Mouse (Mus musculus) macrophage (primary cell): ENCODE data around the gene Tial1. TPM values are rescaled to one million over a fixed set of nuclear protein-coding genes. Genes with fewer than 3 reads are reported as not detected.
A peak's percentile ranks its signal among the peaks of the same experiment; 100 is the strongest.

Experiments
- H3K27ac ChIP-seq: fragments of 350-480 bp; formaldehyde crosslinking; 2 replicates; pipeline ENCODE4 v1.9.0; 2021
- H3K36me3 ChIP-seq: fragments of 350-480 bp; formaldehyde crosslinking; 2 replicates; pipeline ENCODE4 v1.9.0; 2021; ENCODE audit errors: inconsistent target
- H3K4me3 ChIP-seq: fragments of 350-480 bp; formaldehyde crosslinking; 2 replicates; pipeline ENCODE4 v1.9.0; 2021; ENCODE audit errors: inconsistent target
- H3K79me2 ChIP-seq: fragments of 350-480 bp; formaldehyde crosslinking; 2 replicates; pipeline ENCODE4 v1.9.0; 2021; ENCODE audit errors: inconsistent target
- WGBS: methylation state at CpG from one replicate; pipeline ENCODE4 v1.1.7; 2026; ENCODE audit warnings: inconsistent platforms; ENCODE audit not compliant: missing documents; 5-methylcytosine and 5-hydroxymethylcytosine counted together
- polyA plus RNA-seq: library from polyadenylated mRNA; stranded (reverse); fragments of 250-400 nt; gene quantifications from 3 replicates; pipeline ENCODE4 v1.2.4, GENCODE M21; 2018; ENCODE audit warnings: inconsistent platforms
- total RNA-seq, 78 experiments: library from RNA; depleted of rRNA; stranded (reverse); fragments of 250-400 nt; gene quantifications; 1 replicate in 9 of 78; 2 replicates in 24 of 78; 3 replicates in 43 of 78; 4 replicates in 2 of 78; pipeline ENCODE4 v1.2.4; 2018; ENCODE audit warnings: inconsistent platforms in 56 of 78

Tial1 gene
- total RNA-seq (2018; cell fraction: chromatin; rRNA removed), result 100 to 1,000 TPM; 134 to 314 (median 197) TPM
- 10 to 100 TPM; 33.4 to 56.3 (median 43.4) TPM for total RNA-seq (2018; cell fraction: cytosol; rRNA removed)
- 100 to 1,000 TPM in 15 of 26 experiments, 10 to 100 TPM in 11; 55.8 to 208 (median 138) TPM for total RNA-seq (2018; cell fraction: nucleus; rRNA removed)
- 52.9 to 67.1 TPM (median 56.1 TPM) in 3 replicates for polyA plus RNA-seq

- under 1% methylated on average over 69 of the region's 69 CpGs for WGBS
These were observed at the start of gene Tial1 for GRCm38 (mm10) chr7:128461285-128462215. TSS of gene Tial1 (minus strand) at chr7:128461717.

GRCm38 (mm10) chr7:128504091-128504490, 42.6 kb upstream of the Tial1 start:
- 92% methylated on average over 6 of the region's 6 CpGs for WGBS
- Histone ChIP-seq H3K4me3 (no peak overlapping the region), H3K27ac (no peak overlapping the region), H3K36me3 (no peaks in the 10 kb centered on the region), H3K79me2 (no peaks in the 10 kb centered on the region)

More at GRCm38 (mm10) chr7:128461285-128462215, at the start of gene Tial1:
- Histone ChIP-seq H3K36me3 (no peaks in the 10 kb centered on the region), H3K27ac (peak within 1 kb of the TSS; percentile 87), H3K4me3 (peak within 1 kb of the TSS; percentile 82), H3K79me2 (peaks cover 46% of the 10 kb centered on the region)

- H3K27ac ChIP-seq, result no peak overlapping the region
- 89% methylated on average over 6 of the region's 6 CpGs for WGBS
- H3K36me3 ChIP-seq, result no peaks in the 10 kb centered on the region
- H3K79me2 ChIP-seq, result no peaks in the 10 kb centered on the region
- no peak overlapping the region for H3K4me3 ChIP-seq
These were observed 38.3 kb upstream of the Tial1 start for GRCm38 (mm10) chr7:128499801-128500200.

GRCm38 (mm10) chr7:128494546-128494945, 33.0 kb upstream of the Tial1 start:
- no peak overlapping the region for H3K4me3 ChIP-seq
- WGBS, result 95% methylated on average over 5 of the region's 5 CpGs
- no peaks in the 10 kb centered on the region for H3K79me2 ChIP-seq
- no peak overlapping the region for H3K27ac ChIP-seq
- H3K36me3 ChIP-seq, result no peaks in the 10 kb centered on the region

GRCm38 (mm10) chr7:128488986-128489385, 27.5 kb upstream of the Tial1 start:
- Histone ChIP-seq H3K27ac (no peak overlapping the region), H3K4me3 (no peak overlapping the region), H3K79me2 (no peaks in the 10 kb centered on the region), H3K36me3 (no peaks in the 10 kb centered on the region)
- WGBS, result 91% methylated on average over 3 of the region's 3 CpGs

GRCm38 (mm10) chr7:128474322-128474721, 12.8 kb upstream of the Tial1 start:
- Histone ChIP-seq H3K79me2 (no peaks in the 10 kb centered on the region), H3K27ac (no peak overlapping the region), H3K36me3 (no peaks in the 10 kb centered on the region), H3K4me3 (no peak overlapping the region)
- 67% methylated on average over 10 of the region's 10 CpGs for WGBS

- Histone ChIP-seq H3K4me3 (peak overlapping the region; percentile 82; the same call in 1 of the 2 replicates), H3K79me2 (peaks cover 37% of the 10 kb centered on the region), H3K36me3 (no peaks in the 10 kb centered on the region), H3K27ac (peak overlapping the region; percentile 87; the same call in 1 of the 2 replicates)
- WGBS, result 75% methylated on average over 5 of the region's 5 CpGs
These were observed 889 bp upstream of the Tial1 start for GRCm38 (mm10) chr7:128462406-128462805.

- under 1% methylated on average over 23 of the region's 23 CpGs for WGBS
- H3K27ac ChIP-seq, result peak overlapping the region; percentile 87
- peak overlapping the region; percentile 82 for H3K4me3 ChIP-seq
- peaks cover 53% of the 10 kb centered on the region for H3K79me2 ChIP-seq
- no peaks in the 10 kb centered on the region for H3K36me3 ChIP-seq
These were observed 670 bp downstream of the Tial1 start for GRCm38 (mm10) chr7:128460865-128461228.

- peak overlapping the region; percentile 87 for H3K27ac ChIP-seq
- peaks cover 58% of the 10 kb centered on the region for H3K79me2 ChIP-seq
- WGBS, result under 1% methylated on average over 36 of the region's 36 CpGs
- H3K36me3 ChIP-seq, result no peaks in the 10 kb centered on the region
- peak overlapping the region; percentile 82 for H3K4me3 ChIP-seq
These were observed 1.2 kb downstream of the Tial1 start for GRCm38 (mm10) chr7:128460131-128460864.

GRCm38 (mm10) chr7:128459791-128460130, 1.8 kb downstream of the Tial1 start:
- 32% methylated on average over 4 of the region's 4 CpGs for WGBS
- H3K27ac ChIP-seq, result 0 out of 2 replicates have a peak overlapping the region, but pooled peaks have one; percentile 87
- no peaks in the 10 kb centered on the region for H3K36me3 ChIP-seq
- peaks cover 64% of the 10 kb centered on the region for H3K79me2 ChIP-seq
- H3K4me3 ChIP-seq, result peak overlapping the region; percentile 82

GRCm38 (mm10) chr7:128458011-128458410, 3.5 kb downstream of the Tial1 start:
- peaks cover 81% of the 10 kb centered on the region for H3K79me2 ChIP-seq
- H3K36me3 ChIP-seq, result peaks cover 6% of the 10 kb centered on the region; the same call in 1 of the 2 replicates
- no peak overlapping the region for H3K4me3 ChIP-seq
- no peak overlapping the region for H3K27ac ChIP-seq

GRCm38 (mm10) chr7:128452731-128453130, 8.8 kb downstream of the Tial1 start:
- H3K36me3 ChIP-seq, result peaks cover 43% of the 10 kb centered on the region
- H3K4me3 ChIP-seq, result no peak overlapping the region
- WGBS, result 100% methylated on average over 1 of the region's 1 CpGs

GRCm38 (mm10) chr7:128440584-128440983, 20.9 kb downstream of the Tial1 start:
- Histone ChIP-seq H3K27ac (no peak overlapping the region), H3K4me3 (no peak overlapping the region), H3K36me3 (peaks cover 47% of the 10 kb centered on the region), H3K79me2 (no peaks in the 10 kb centered on the region)
- WGBS, result 84% methylated on average over 2 of the region's 2 CpGs

More at GRCm38 (mm10) chr7:128452731-128453130, 8.8 kb downstream of the Tial1 start:
- Histone ChIP-seq H3K79me2 (peaks cover 75% of the 10 kb centered on the region), H3K27ac (no peak overlapping the region)

- H3K27ac ChIP-seq, result no peak overlapping the region
- no peak overlapping the region for H3K4me3 ChIP-seq
- H3K36me3 ChIP-seq, result peaks cover 34% of the 10 kb centered on the region
- H3K79me2 ChIP-seq, result no peaks in the 10 kb centered on the region
- WGBS, result 92% methylated on average over 5 of the region's 6 CpGs
These were observed 22.3 kb downstream of the Tial1 start for GRCm38 (mm10) chr7:128439251-128439650.
